Mouse (Mus musculus): ENCODE data around the gene Gm26620. TPM values are rescaled to one million over a fixed set of nuclear protein-coding genes. Genes with fewer than 3 reads are reported as not detected.

Gm26620 gene
- polyA plus RNA-seq, 1 experiment from 2014 or later, result 1.1 TPM

- H3K27ac ChIP-seq, result no peak overlapping the region
- no peak overlapping the region for H3K9ac ChIP-seq
- no peaks in the 10 kb centered on the region for H3K36me3 ChIP-seq
- H3K9me3 ChIP-seq, result no peaks in the 10 kb centered on the region
- 90% methylated on average over 8 of the region's 8 CpGs for WGBS
- ATAC-seq (ENCODE audit: insufficient read depth, low FRiP score, low read depth), result no peak
- H3K27me3 ChIP-seq (replicated peaks), result no peaks in the 10 kb centered on the region
- H3K4me1 ChIP-seq, result no peaks in the 10 kb centered on the region
- no peak overlapping the region for H3K4me3 ChIP-seq (replicated peaks)
- H3K4me2 ChIP-seq, result no peak overlapping the region
Observed at GRCm38 (mm10) chr1:170919308-170919707, 34.4 kb downstream of the Gm26620 start.

DNA sequence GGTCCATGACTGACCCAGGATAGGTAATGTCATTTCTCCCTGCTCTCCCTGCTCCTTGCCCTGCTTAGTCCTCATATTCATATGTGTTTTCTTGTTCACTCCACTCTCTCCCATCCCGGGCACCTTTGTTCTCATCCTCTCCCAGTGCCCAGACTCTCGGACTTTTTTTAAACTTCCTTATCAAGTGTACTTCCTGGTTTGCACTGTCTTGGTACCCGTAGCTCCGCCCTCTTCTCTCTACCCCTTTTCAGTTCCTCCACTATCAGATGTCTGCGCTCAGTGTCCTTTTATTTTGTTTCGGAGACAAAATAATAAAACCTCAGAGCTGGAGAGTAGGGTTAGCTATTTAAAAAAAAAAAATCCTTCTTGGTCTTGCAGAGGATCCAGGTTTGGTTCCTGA lies 39.6 kb downstream of the Gm26620 start:
- H3K4me3 ChIP-seq (replicated peaks), result no peak overlapping the region
- H3K27ac ChIP-seq, result no peak overlapping the region
- H3K27me3 ChIP-seq (replicated peaks), result no peaks in the 10 kb centered on the region
- no peaks in the 10 kb centered on the region for H3K36me3 ChIP-seq
- no peak overlapping the region for H3K9ac ChIP-seq
- no peaks in the 10 kb centered on the region for H3K9me3 ChIP-seq
- 65% methylated on average over 6 of the region's 6 CpGs for WGBS
- H3K4me2 ChIP-seq, result no peak overlapping the region
- no peaks in the 10 kb centered on the region for H3K4me1 ChIP-seq
- no peak for ATAC-seq (ENCODE audit: insufficient read depth, low FRiP score, low read depth)

DNA sequence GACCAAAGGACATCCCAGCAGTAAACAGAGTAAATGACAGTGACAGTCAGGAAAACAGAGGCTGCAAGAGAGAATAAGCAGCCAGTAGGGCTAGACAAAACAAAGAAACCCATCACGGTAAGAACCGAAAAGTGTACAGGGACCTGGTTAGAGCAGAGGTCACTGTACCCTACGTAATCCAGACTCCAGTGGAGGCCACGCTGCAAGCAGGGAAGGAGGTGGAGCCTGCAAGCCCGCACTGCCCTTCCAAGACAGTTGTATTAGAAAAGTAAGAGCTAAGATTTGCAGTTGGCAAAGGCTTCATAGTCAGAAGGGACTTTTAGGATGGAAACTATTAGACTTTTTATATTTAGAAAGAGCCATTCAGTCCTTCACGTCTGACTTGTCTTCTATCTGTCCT lies 42.1 kb downstream of the Gm26620 start:
- H3K9ac ChIP-seq, result no peak overlapping the region
- no peaks in the 10 kb centered on the region for H3K9me3 ChIP-seq
- H3K4me1 ChIP-seq, result no peaks in the 10 kb centered on the region
- no peaks in the 10 kb centered on the region for H3K36me3 ChIP-seq
- no peak overlapping the region for H3K27ac ChIP-seq
- H3K4me3 ChIP-seq (replicated peaks), result no peak overlapping the region
- H3K4me2 ChIP-seq, result no peak overlapping the region
- H3K27me3 ChIP-seq (replicated peaks), result no peaks in the 10 kb centered on the region
- 50% methylated on average over 6 of the region's 6 CpGs for WGBS
- no peak for ATAC-seq (ENCODE audit: insufficient read depth, low FRiP score, low read depth)

- Histone ChIP-seq H3K4me2 (no peak within 1 kb of the TSS), H3K27me3 (replicated peaks) (no peaks in the 10 kb centered on the region), H3K36me3 (no peaks in the 10 kb centered on the region), H3K4me3 (replicated peaks) (no peak within 1 kb of the TSS), H3K4me1 (no peaks in the 10 kb centered on the region), H3K9ac (no peak within 1 kb of the TSS), H3K27ac (no peak within 1 kb of the TSS), H3K9me3 (no peaks in the 10 kb centered on the region)
- 77% methylated on average over 3 of the region's 3 CpGs for WGBS
- ATAC-seq (ENCODE audit: insufficient read depth, low FRiP score, low read depth), result no peak
Observed at GRCm38 (mm10) chr1:170927378-170927777, 42.5 kb downstream of the Gm26620 start, which contains the start of gene Fcrla. TSS of gene Fcrla (minus strand) at chr1:170927583.

GRCm38 (mm10) chr1:170928467-170928866 lies 43.6 kb downstream of the Gm26620 start:
- H3K27ac ChIP-seq, result no peak overlapping the region
- no peaks in the 10 kb centered on the region for H3K4me1 ChIP-seq
- no peaks in the 10 kb centered on the region for H3K9me3 ChIP-seq
- H3K9ac ChIP-seq, result no peak overlapping the region
- H3K27me3 ChIP-seq (replicated peaks), result no peaks in the 10 kb centered on the region
- no peak overlapping the region for H3K4me3 ChIP-seq (replicated peaks)
- no peaks in the 10 kb centered on the region for H3K36me3 ChIP-seq
- 64% methylated on average over 2 of the region's 2 CpGs for WGBS
- no peak for ATAC-seq (ENCODE audit: insufficient read depth, low FRiP score, low read depth)
- no peak overlapping the region for H3K4me2 ChIP-seq

DNA sequence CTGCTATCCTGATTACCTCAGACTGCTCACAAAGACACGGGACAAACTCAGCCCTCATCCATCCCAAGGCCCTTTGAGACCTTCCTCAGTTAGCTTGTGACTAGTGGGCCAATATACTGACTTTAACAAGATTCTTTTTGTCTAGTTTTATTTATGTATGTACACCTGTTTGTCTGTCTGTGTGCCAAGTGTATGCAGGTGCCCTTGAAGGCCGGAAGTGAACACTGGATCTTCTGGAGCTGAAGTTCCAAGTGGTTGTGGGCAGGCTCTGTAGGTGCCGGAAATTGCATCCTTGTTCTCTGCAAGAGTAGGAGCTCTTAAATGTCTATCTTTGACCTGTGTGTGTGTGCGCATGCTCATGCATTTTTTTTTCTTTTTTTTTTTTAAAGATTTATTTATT lies 44.4 kb downstream of the Gm26620 start:
- 78% methylated on average over 4 of the region's 4 CpGs for WGBS
- Histone ChIP-seq H3K27ac (no peak overlapping the region), H3K4me1 (no peaks in the 10 kb centered on the region), H3K27me3 (replicated peaks) (no peaks in the 10 kb centered on the region), H3K4me3 (replicated peaks) (no peak overlapping the region), H3K36me3 (no peaks in the 10 kb centered on the region), H3K4me2 (no peak overlapping the region), H3K9me3 (no peaks in the 10 kb centered on the region), H3K9ac (no peak overlapping the region)
- no peak for ATAC-seq (ENCODE audit: insufficient read depth, low FRiP score, low read depth)

- 70% methylated on average over 3 of the region's 3 CpGs for WGBS
- Histone ChIP-seq H3K9ac (no peak overlapping the region), H3K4me3 (replicated peaks) (no peak overlapping the region), H3K36me3 (no peaks in the 10 kb centered on the region), H3K27me3 (replicated peaks) (no peaks in the 10 kb centered on the region), H3K4me1 (no peaks in the 10 kb centered on the region), H3K4me2 (no peak overlapping the region), H3K27ac (no peak overlapping the region), H3K9me3 (no peaks in the 10 kb centered on the region)
- no peak for ATAC-seq (ENCODE audit: insufficient read depth, low FRiP score, low read depth)
Observed at GRCm38 (mm10) chr1:170932043-170932442, 47.2 kb downstream of the Gm26620 start.

DNA sequence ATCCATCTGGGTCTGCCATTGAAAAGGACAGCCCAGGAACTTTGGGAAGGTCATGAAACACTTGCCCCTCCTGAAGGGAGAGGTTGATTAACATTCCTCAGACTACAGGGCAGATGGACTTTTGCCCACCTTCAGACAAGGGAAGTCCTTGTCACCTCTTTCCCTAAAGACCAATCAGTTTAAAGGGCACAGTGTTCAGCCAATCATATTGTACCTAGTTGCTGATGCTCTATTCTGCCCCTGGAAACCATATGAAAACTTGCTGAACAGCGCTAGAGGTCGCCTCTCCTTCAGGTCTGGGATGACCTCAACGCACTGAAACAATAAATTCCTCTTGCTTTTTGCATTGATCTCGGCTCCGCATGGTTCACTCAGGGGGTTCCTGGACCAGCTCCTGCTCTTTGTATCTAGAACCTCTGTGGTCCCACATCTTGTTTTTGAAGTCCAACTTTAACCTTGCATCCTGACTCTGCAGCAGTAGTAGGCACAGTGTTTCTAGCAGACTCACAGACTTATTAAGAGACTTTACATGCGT lies 48.6 kb downstream of the Gm26620 start:
- 64% methylated on average over 6 of the region's 6 CpGs for WGBS
- ATAC-seq (ENCODE audit: insufficient read depth, low FRiP score, low read depth), result no peak

DNA sequence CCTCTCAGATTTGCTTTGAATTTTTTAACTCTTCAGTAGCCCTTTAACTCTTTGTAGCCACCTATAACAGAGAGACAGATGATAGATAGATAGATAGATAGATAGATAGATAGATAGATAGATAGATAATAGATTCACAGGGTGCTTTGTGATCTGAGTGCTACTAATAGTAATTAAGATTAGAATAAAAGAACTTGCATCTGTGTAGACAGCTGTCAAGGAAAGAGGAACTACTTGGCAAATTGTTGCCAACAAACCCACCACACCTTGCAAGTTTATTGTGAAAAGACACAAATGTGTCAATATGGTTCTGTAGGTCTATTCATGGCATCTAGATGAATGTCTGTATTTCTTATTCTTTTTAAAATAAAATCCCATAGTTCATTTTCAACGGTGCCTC lies 49.1 kb downstream of the Gm26620 start:
- no peak for ATAC-seq (ENCODE audit: insufficient read depth, low FRiP score, low read depth)
- H3K4me2 ChIP-seq, result no peak overlapping the region
- WGBS, result 83% methylated on average over 1 of the region's 1 CpGs
- no peaks in the 10 kb centered on the region for H3K9me3 ChIP-seq
- no peak overlapping the region for H3K4me3 ChIP-seq (replicated peaks)
- H3K27me3 ChIP-seq (replicated peaks), result no peaks in the 10 kb centered on the region
- H3K27ac ChIP-seq, result no peak overlapping the region
- no peak overlapping the region for H3K9ac ChIP-seq
- H3K36me3 ChIP-seq, result no peaks in the 10 kb centered on the region
- no peaks in the 10 kb centered on the region for H3K4me1 ChIP-seq

More for the DNA sequence above, 48.6 kb downstream of the Gm26620 start:
- no peaks in the 10 kb centered on the region for H3K36me3 ChIP-seq
- H3K9me3 ChIP-seq, result no peaks in the 10 kb centered on the region
- H3K4me1 ChIP-seq, result no peaks in the 10 kb centered on the region
- H3K27ac ChIP-seq, result no peak overlapping the region
- no peaks in the 10 kb centered on the region for H3K27me3 ChIP-seq (replicated peaks)
- no peak overlapping the region for H3K4me3 ChIP-seq (replicated peaks)
- no peak overlapping the region for H3K9ac ChIP-seq
- no peak overlapping the region for H3K4me2 ChIP-seq

- Histone ChIP-seq H3K9me3 (no peaks in the 10 kb centered on the region), H3K9ac (no peak overlapping the region), H3K4me1 (no peaks in the 10 kb centered on the region), H3K36me3 (no peaks in the 10 kb centered on the region), H3K4me3 (replicated peaks) (no peak overlapping the region), H3K27me3 (replicated peaks) (no peaks in the 10 kb centered on the region), H3K4me2 (no peak overlapping the region), H3K27ac (no peak overlapping the region)
- ATAC-seq (ENCODE audit: insufficient read depth, low FRiP score, low read depth), result no peak
- WGBS, result 49% methylated on average over 2 of the region's 2 CpGs
Observed at GRCm38 (mm10) chr1:170934383-170934782, 49.5 kb downstream of the Gm26620 start.

Other genes with a start within 250 kb of the Gm26620 start
- gene Olfml2b, start 240.5 kb upstream of the Gm26620 start, polyA plus RNA-seq (2015; fragmentation: Nextera tagmentation; extraction: Ambion mirVana), result 30.7 and 38.5 TPM in 2 replicates
- gene Atf6, start 17.3 kb upstream of the Gm26620 start, polyA plus RNA-seq (2015; fragmentation: Nextera tagmentation; extraction: Ambion mirVana), result 8.9 and 9.5 TPM in 2 replicates
- 47.1 and 47.3 TPM in 2 replicates for gene Dusp12, start 475 bp downstream of the Gm26620 start, polyA plus RNA-seq (2015; fragmentation: Nextera tagmentation; extraction: Ambion mirVana)
- gene Fcrlb, start 27.9 kb downstream of the Gm26620 start, polyA plus RNA-seq (2015; fragmentation: Nextera tagmentation; extraction: Ambion mirVana), result 0.17 TPM in 1 of 2 replicates, not detected in the other
- gene Fcrla, start 42.5 kb downstream of the Gm26620 start, polyA plus RNA-seq (2015; fragmentation: Nextera tagmentation; extraction: Ambion mirVana), result 0.21 and 0.23 TPM in 2 replicates
- 2.1 and 3.2 TPM in 2 replicates for gene Fcgr2b, start 91.5 kb downstream of the Gm26620 start, polyA plus RNA-seq (2015; fragmentation: Nextera tagmentation; extraction: Ambion mirVana)
- 1.3 and 1.7 TPM in 2 replicates for gene Fcgr4, start 133.9 kb downstream of the Gm26620 start, polyA plus RNA-seq (2015; fragmentation: Nextera tagmentation; extraction: Ambion mirVana)
- 18.7 and 18.8 TPM in 2 replicates for gene Fcgr3, start 179.9 kb downstream of the Gm26620 start, polyA plus RNA-seq (2015; fragmentation: Nextera tagmentation; extraction: Ambion mirVana)
- 1.6 and 2.9 TPM in 2 replicates for gene Cfap126, start 228.9 kb downstream of the Gm26620 start, polyA plus RNA-seq (2015; fragmentation: Nextera tagmentation; extraction: Ambion mirVana)